Mouse (Mus musculus) C2C12 (cell line): ENCODE results near the gene Anks1b. TPM values are rescaled to one million over a fixed set of nuclear protein-coding genes. Genes with fewer than 3 reads are reported as not detected.

Experiments used
- H3K27me3 ChIP-seq: one replicate; pipeline ENCODE4 v1.6.1; 2011; ENCODE audit not compliant: control insufficient read depth, insufficient read depth, insufficient read length
- H3K36me3 ChIP-seq: one replicate; pipeline ENCODE4 v1.6.1; 2011; ENCODE audit not compliant: control insufficient read depth, insufficient read depth
- H3K4me3 ChIP-seq: one replicate; pipeline ENCODE4 v1.5.1; 2011; ENCODE audit warnings: mild to moderate bottlenecking, control low read depth; ENCODE audit not compliant: poor library complexity, insufficient read depth, severe bottlenecking
- H3K79me2 ChIP-seq: one replicate; pipeline ENCODE4 v1.6.1; 2011; ENCODE audit not compliant: control insufficient read depth, insufficient read depth
- H3K79me3 ChIP-seq: one replicate; pipeline ENCODE4 v1.6.1; 2011; ENCODE audit warnings: low read depth, control low read depth
- H3ac ChIP-seq: one replicate; pipeline ENCODE3; 2011; ENCODE audit warnings: low read depth; ENCODE audit not compliant: control insufficient read depth, insufficient read length
- CEBPB ChIP-seq: IDR thresholded peaks from one replicate; pipeline ENCODE4 v1.6.1; 2011; ENCODE audit warnings: low read depth, mild to moderate bottlenecking, control low read depth, moderate library complexity
- CTCF ChIP-seq: IDR thresholded peaks from one replicate; pipeline ENCODE4 v1.5.1; 2011; ENCODE audit not compliant: control insufficient read depth, insufficient read depth, insufficient read length
- FOSL1 ChIP-seq: IDR thresholded peaks from one replicate; pipeline ENCODE4 v1.8.0; 2011; ENCODE audit warnings: mild to moderate bottlenecking, low read length; ENCODE audit not compliant: poor library complexity, insufficient read depth, severe bottlenecking
- MAX ChIP-seq: IDR thresholded peaks from one replicate; pipeline ENCODE4 v1.6.1; 2011; ENCODE audit warnings: mild to moderate bottlenecking, control low read depth
- MYOD1 ChIP-seq: IDR thresholded peaks from one replicate; pipeline ENCODE4 v1.6.1; 2011; ENCODE audit warnings: low read depth; ENCODE audit not compliant: control insufficient read depth, insufficient read length
- MYOG ChIP-seq: IDR thresholded peaks from one replicate; pipeline ENCODE4 v1.6.1; 2011; ENCODE audit not compliant: control insufficient read depth, insufficient read length; ENCODE audit errors: extremely low read depth
- USF1 ChIP-seq: IDR thresholded peaks from one replicate; pipeline ENCODE4 v1.6.1; 2011; ENCODE audit warnings: low read depth, mild to moderate bottlenecking, control low read depth, moderate library complexity
- polyA plus RNA-seq: library from polyadenylated mRNA; unstranded; fragments of >200 nt; fragmentation: generic; extraction: Trizol; gene quantifications from one replicate; pipeline ENCODE4 v1.2.1, GENCODE M21; 2012; ENCODE audit warnings: missing spikeins

Gene Anks1b
- polyA plus RNA-seq, 1 experiment, result 0.27 TPM

GRCm38 (mm10) chr10:90968247-90968646, 1094.9 kb downstream of the Anks1b start:
- TF ChIP-seq FOSL1 (no peak), MYOG (no peak), CTCF (no peak), USF1 (no peak), MAX (no peak), MYOD1 (no peak), CEBPB (no peak)
- Histone ChIP-seq H3K4me3 (no peak overlapping the region), H3K79me2 (no peaks in the 10 kb centered on the region), H3ac (no peak overlapping the region), H3K27me3 (no peaks in the 10 kb centered on the region), H3K36me3 (no peaks in the 10 kb centered on the region), H3K79me3 (no peaks in the 10 kb centered on the region)

GRCm38 (mm10) chr10:90969355-90970174, 1096.3 kb downstream of the Anks1b start:
- no peak for TF ChIP-seq MYOD1
- no peak for TF ChIP-seq CEBPB
- no peak for TF ChIP-seq CTCF
- TF ChIP-seq FOSL1, result no peak
- TF ChIP-seq MAX, result no peak
- TF ChIP-seq MYOG, result no peak
- TF ChIP-seq USF1, result no peak
- peak overlapping the region; percentile 2 for H3K4me3 ChIP-seq
- H3K27me3 ChIP-seq, result no peaks in the 10 kb centered on the region

GRCm38 (mm10) chr10:90970560-90970959, 1097.3 kb downstream of the Anks1b start:
- Histone ChIP-seq H3K79me2 (no peaks in the 10 kb centered on the region), H3K27me3 (no peaks in the 10 kb centered on the region), H3K79me3 (no peaks in the 10 kb centered on the region), H3K4me3 (no peak overlapping the region), H3K36me3 (no peaks in the 10 kb centered on the region), H3ac (no peak overlapping the region)
- TF ChIP-seq MYOG (no peak), CTCF (no peak), CEBPB (no peak), MYOD1 (no peak), USF1 (no peak), FOSL1 (no peak), MAX (no peak)

More at GRCm38 (mm10) chr10:90969355-90970174, 1096.3 kb downstream of the Anks1b start:
- Histone ChIP-seq H3K79me2 (no peaks in the 10 kb centered on the region), H3K36me3 (no peaks in the 10 kb centered on the region), H3K79me3 (no peaks in the 10 kb centered on the region), H3ac (no peak overlapping the region)

GRCm38 (mm10) chr10:90974084-90974483, 1100.8 kb downstream of the Anks1b start:
- no peaks in the 10 kb centered on the region for H3K79me2 ChIP-seq
- no peaks in the 10 kb centered on the region for H3K27me3 ChIP-seq
- no peak overlapping the region for H3K4me3 ChIP-seq
- H3ac ChIP-seq, result no peak overlapping the region
- TF ChIP-seq CEBPB (no peak), MYOG (no peak), MAX (no peak), USF1 (no peak), FOSL1 (no peak), MYOD1 (no peak), CTCF (no peak)
- no peaks in the 10 kb centered on the region for H3K36me3 ChIP-seq
- no peaks in the 10 kb centered on the region for H3K79me3 ChIP-seq

GRCm38 (mm10) chr10:90974491-90974890, 1101.2 kb downstream of the Anks1b start:
- TF ChIP-seq MYOG (no peak), FOSL1 (no peak), CTCF (no peak), MAX (no peak), MYOD1 (no peak), CEBPB (no peak), USF1 (no peak)
- H3K79me2 ChIP-seq, result no peaks in the 10 kb centered on the region

GRCm38 (mm10) chr10:90981811-90982210, 1108.5 kb downstream of the Anks1b start:
- Histone ChIP-seq H3K27me3 (no peaks in the 10 kb centered on the region), H3K79me3 (no peaks in the 10 kb centered on the region), H3K4me3 (no peak overlapping the region), H3K79me2 (no peaks in the 10 kb centered on the region), H3K36me3 (no peaks in the 10 kb centered on the region), H3ac (no peak overlapping the region)
- no peak for TF ChIP-seq MYOD1
- TF ChIP-seq USF1, result no peak
- no peak for TF ChIP-seq MYOG
- no peak for TF ChIP-seq MAX
- no peak for TF ChIP-seq FOSL1
- TF ChIP-seq CTCF, result no peak
- no peak for TF ChIP-seq CEBPB

More at GRCm38 (mm10) chr10:90974491-90974890, 1101.2 kb downstream of the Anks1b start:
- Histone ChIP-seq H3ac (no peak overlapping the region), H3K4me3 (no peak overlapping the region), H3K79me3 (no peaks in the 10 kb centered on the region), H3K36me3 (no peaks in the 10 kb centered on the region), H3K27me3 (no peaks in the 10 kb centered on the region)
